Mouse (Mus musculus) C2C12 (cell line): ENCODE data around the gene Mdfi. TPM values are rescaled to one million over a fixed set of nuclear protein-coding genes. Genes with fewer than 3 reads are reported as not detected.

Experiments used
- H3K27me3 ChIP-seq: one replicate; pipeline ENCODE4 v1.6.1; 2011; ENCODE audit not compliant: control insufficient read depth, insufficient read depth, insufficient read length
- H3K36me3 ChIP-seq: one replicate; pipeline ENCODE4 v1.6.1; 2011; ENCODE audit not compliant: control insufficient read depth, insufficient read depth
- H3K4me3 ChIP-seq: one replicate; pipeline ENCODE4 v1.5.1; 2011; ENCODE audit warnings: mild to moderate bottlenecking, control low read depth; ENCODE audit not compliant: poor library complexity, insufficient read depth, severe bottlenecking
- H3K79me2 ChIP-seq: one replicate; pipeline ENCODE4 v1.6.1; 2011; ENCODE audit not compliant: control insufficient read depth, insufficient read depth
- H3K79me3 ChIP-seq: one replicate; pipeline ENCODE4 v1.6.1; 2011; ENCODE audit warnings: low read depth, control low read depth
- H3ac ChIP-seq: one replicate; pipeline ENCODE3; 2011; ENCODE audit warnings: low read depth; ENCODE audit not compliant: control insufficient read depth, insufficient read length
- CEBPB ChIP-seq: IDR thresholded peaks from one replicate; pipeline ENCODE4 v1.6.1; 2011; ENCODE audit warnings: low read depth, mild to moderate bottlenecking, control low read depth, moderate library complexity
- CTCF ChIP-seq: IDR thresholded peaks from one replicate; pipeline ENCODE4 v1.5.1; 2011; ENCODE audit not compliant: control insufficient read depth, insufficient read depth, insufficient read length
- FOSL1 ChIP-seq: IDR thresholded peaks from one replicate; pipeline ENCODE4 v1.8.0; 2011; ENCODE audit warnings: mild to moderate bottlenecking, low read length; ENCODE audit not compliant: poor library complexity, insufficient read depth, severe bottlenecking
- MAX ChIP-seq: IDR thresholded peaks from one replicate; pipeline ENCODE4 v1.6.1; 2011; ENCODE audit warnings: mild to moderate bottlenecking, control low read depth
- MYOD1 ChIP-seq: IDR thresholded peaks from one replicate; pipeline ENCODE4 v1.6.1; 2011; ENCODE audit warnings: low read depth; ENCODE audit not compliant: control insufficient read depth, insufficient read length
- MYOG ChIP-seq: IDR thresholded peaks from one replicate; pipeline ENCODE4 v1.6.1; 2011; ENCODE audit not compliant: control insufficient read depth, insufficient read length; ENCODE audit errors: extremely low read depth
- USF1 ChIP-seq: IDR thresholded peaks from one replicate; pipeline ENCODE4 v1.6.1; 2011; ENCODE audit warnings: low read depth, mild to moderate bottlenecking, control low read depth, moderate library complexity
- polyA plus RNA-seq: library from polyadenylated mRNA; unstranded; fragments of >200 nt; fragmentation: generic; extraction: Trizol; gene quantifications from one replicate; pipeline ENCODE4 v1.2.1, GENCODE M21; 2012; ENCODE audit warnings: missing spikeins

The Mdfi gene
- polyA plus RNA-seq, 1 experiment = 0.68 TPM

GRCm38 (mm10) chr17:47803662-47804061 is 30.8 kb downstream of the Mdfi start:
- Histone ChIP-seq H3ac (no peak overlapping the region), H3K79me2 (no peaks in the 10 kb centered on the region), H3K27me3 (peaks cover 12% of the 10 kb centered on the region), H3K79me3 (no peaks in the 10 kb centered on the region), H3K36me3 (no peaks in the 10 kb centered on the region), H3K4me3 (no peak overlapping the region)
- no peak for TF ChIP-seq MYOD1
- TF ChIP-seq MAX = no peak
- TF ChIP-seq USF1 = no peak
- no peak for TF ChIP-seq CTCF
- TF ChIP-seq MYOG = no peak
- no peak for TF ChIP-seq CEBPB
- no peak for TF ChIP-seq FOSL1

- H3K4me3 ChIP-seq = no peak overlapping the region
- no peaks in the 10 kb centered on the region for H3K79me2 ChIP-seq
- TF ChIP-seq CEBPB (no peak), USF1 (no peak), FOSL1 (no peak), CTCF (no peak), MAX (no peak), MYOD1 (no peak), MYOG (no peak)
- H3K79me3 ChIP-seq = no peaks in the 10 kb centered on the region
- no peaks in the 10 kb centered on the region for H3K36me3 ChIP-seq
- no peak overlapping the region for H3ac ChIP-seq
- peaks cover 12% of the 10 kb centered on the region for H3K27me3 ChIP-seq
These were observed 31.7 kb downstream of the Mdfi start for GRCm38 (mm10) chr17:47802806-47803205.

GRCm38 (mm10) chr17:47797383-47797782 is 37.1 kb downstream of the Mdfi start:
- no peak for TF ChIP-seq CEBPB
- TF ChIP-seq USF1 = peak; percentile 34
- TF ChIP-seq FOSL1 = no peak
- H3K27me3 ChIP-seq = peaks cover 9% of the 10 kb centered on the region
- H3K79me2 ChIP-seq = no peaks in the 10 kb centered on the region
- H3ac ChIP-seq = no peak overlapping the region
- no peaks in the 10 kb centered on the region for H3K79me3 ChIP-seq
- H3K4me3 ChIP-seq = no peak overlapping the region
- H3K36me3 ChIP-seq = no peaks in the 10 kb centered on the region

DNA sequence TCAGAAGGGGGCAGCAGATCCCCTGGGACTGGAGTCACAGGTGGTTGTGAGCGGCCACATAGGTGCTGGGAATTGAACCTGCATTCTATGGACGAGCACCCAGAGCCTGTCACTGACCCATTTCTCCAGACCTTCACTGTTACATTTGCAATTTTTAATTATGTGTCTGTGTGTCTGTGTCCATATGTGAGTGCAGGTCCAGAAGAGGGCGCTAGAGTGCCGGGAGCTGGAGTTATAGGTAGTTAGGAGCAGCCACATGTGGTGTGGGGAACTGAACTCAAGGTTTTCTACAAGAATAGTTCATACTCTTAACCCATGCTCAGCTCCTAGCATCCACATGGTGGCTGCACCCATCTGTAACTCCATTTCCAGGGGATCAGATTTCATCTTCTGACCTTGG is 37.5 kb downstream of the Mdfi start:
- Histone ChIP-seq H3K36me3 (no peaks in the 10 kb centered on the region), H3ac (no peak overlapping the region), H3K27me3 (peaks cover 6% of the 10 kb centered on the region), H3K4me3 (no peak overlapping the region), H3K79me3 (no peaks in the 10 kb centered on the region), H3K79me2 (no peaks in the 10 kb centered on the region)
- TF ChIP-seq MYOD1 = no peak

DNA sequence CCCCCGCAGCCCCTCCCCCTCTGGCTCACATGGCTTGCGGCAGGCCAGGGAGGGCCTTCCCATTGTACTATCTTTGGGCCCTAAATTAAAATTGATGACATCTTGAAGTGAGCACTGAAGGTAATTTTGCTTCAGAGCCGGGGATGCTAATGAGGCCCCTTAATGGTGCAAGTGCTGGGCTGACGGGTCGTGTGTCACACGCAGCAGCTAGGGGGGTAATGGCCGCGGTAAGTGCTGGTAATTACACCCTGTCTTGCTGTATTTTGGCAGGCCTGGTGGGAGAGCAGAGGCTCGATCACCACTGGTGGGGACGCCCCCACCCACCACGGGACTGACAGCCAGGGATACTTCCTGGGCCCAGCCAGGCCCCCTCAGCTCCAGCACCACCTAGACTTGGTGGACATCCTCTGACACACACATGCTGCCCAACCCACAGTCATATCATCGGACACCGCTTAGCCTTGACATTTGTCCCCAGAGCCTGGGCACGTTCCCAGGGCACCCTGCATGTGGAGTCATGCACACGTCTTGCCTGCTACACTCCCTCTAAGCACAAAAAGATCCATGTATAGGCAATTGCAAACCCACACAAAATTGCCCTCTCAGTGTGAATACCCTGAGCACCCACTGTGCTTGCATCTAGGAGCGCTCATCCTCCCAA is 38.2 kb downstream of the Mdfi start:
- TF ChIP-seq MYOD1 = no peak
- no peak for TF ChIP-seq CTCF
- Histone ChIP-seq H3K36me3 (no peaks in the 10 kb centered on the region), H3ac (no peak overlapping the region), H3K79me2 (no peaks in the 10 kb centered on the region), H3K79me3 (no peaks in the 10 kb centered on the region), H3K4me3 (no peak overlapping the region), H3K27me3 (no peaks in the 10 kb centered on the region)

DNA sequence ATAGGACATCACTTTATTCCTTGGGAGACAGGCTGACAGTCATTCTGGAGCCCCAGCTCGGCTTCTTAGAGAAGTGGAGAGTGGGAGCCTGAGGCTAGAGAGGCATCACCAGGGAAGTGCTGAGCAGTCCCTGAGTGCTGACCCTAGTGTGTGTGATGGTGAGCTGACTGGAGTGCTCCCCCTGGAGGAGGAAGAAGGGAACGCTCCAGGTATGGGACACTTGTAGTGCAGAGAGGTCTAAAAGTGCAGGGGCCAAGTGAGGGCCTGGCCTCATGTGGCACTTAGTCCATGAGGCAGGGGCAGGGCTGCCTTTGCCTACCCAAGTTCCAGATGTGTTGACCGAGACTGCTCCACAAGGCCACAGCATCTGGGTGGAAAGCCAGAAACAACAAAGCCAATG is 39.0 kb downstream of the Mdfi start:
- Histone ChIP-seq H3K36me3 (no peaks in the 10 kb centered on the region), H3K27me3 (no peaks in the 10 kb centered on the region), H3ac (no peak overlapping the region), H3K4me3 (no peak overlapping the region), H3K79me2 (no peaks in the 10 kb centered on the region), H3K79me3 (no peaks in the 10 kb centered on the region)
- TF ChIP-seq CTCF = peak; percentile 72
- no peak for TF ChIP-seq MYOG

DNA sequence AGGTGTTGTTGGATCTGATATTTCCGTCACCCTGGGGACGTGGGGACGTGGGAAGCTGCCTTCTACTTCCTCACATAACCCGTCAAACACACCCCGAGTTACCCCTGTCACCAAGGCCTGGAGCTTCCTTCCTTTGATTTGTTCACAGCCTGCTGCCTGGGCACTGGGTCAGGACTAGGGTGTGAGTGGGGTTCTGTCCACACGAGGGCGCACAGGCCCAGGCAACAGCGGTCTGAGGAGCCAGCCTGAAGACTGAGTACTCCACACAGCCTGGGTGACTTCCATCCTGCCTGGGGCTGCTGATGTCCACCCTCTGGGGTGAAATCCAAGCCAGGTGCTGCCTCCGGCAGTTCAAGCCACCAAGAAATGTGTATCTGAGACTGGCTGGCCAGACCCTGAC is 41.1 kb downstream of the Mdfi start:
- TF ChIP-seq USF1 (no peak), CTCF (peak; percentile 94)
- Histone ChIP-seq H3ac (no peak overlapping the region), H3K36me3 (no peaks in the 10 kb centered on the region), H3K79me2 (no peaks in the 10 kb centered on the region), H3K27me3 (no peaks in the 10 kb centered on the region), H3K79me3 (no peaks in the 10 kb centered on the region), H3K4me3 (no peak overlapping the region)
